Mouse (Mus musculus) hindbrain, postnatal 0 days (tissue): ENCODE data around the gene Pbrm1. TPM values are rescaled to one million over a fixed set of nuclear protein-coding genes. Genes with fewer than 3 reads are reported as not detected.

Experiments used
- ATAC-seq: fragments of 200-750 bp; cut with Nextera tagmentation; 2 replicates; pipeline ENCODE4 v1.8.0; 2017; ENCODE audit warnings: mild to moderate bottlenecking, moderate TSS enrichment, moderate library complexity
- DNase-seq: peaks from one replicate; pipeline ENCODE4 v3.0.0-alpha.2; 2015; ENCODE audit warnings: low spot score
- H3K27ac ChIP-seq: fragments of 300-500 bp; sonication (generic); 2 replicates; pipeline ENCODE4 v1.5.1; 2014; ENCODE audit warnings: mild to moderate bottlenecking
- H3K27me3 ChIP-seq: fragments of 300-500 bp; sonication (generic); 2 replicates; pipeline ENCODE4 v1.6.1; 2014; ENCODE audit warnings: low read length, mixed read lengths; ENCODE audit not compliant: insufficient read depth
- H3K36me3 ChIP-seq: fragments of 300-500 bp; sonication (generic); 2 replicates; pipeline ENCODE4 v1.6.1; 2014; ENCODE audit warnings: low read length, mixed read lengths; ENCODE audit not compliant: insufficient read depth
- H3K4me1 ChIP-seq: fragments of 300-500 bp; sonication (generic); 2 replicates; pipeline ENCODE4 v1.6.1; 2014; ENCODE audit warnings: antibody characterized with exemption, low read length, mixed read lengths; ENCODE audit not compliant: insufficient read depth
- H3K4me2 ChIP-seq: fragments of 300-500 bp; sonication (generic); 2 replicates; pipeline ENCODE4 v1.6.1; 2014; ENCODE audit warnings: low read depth, mild to moderate bottlenecking, low read length, moderate library complexity, mixed read lengths
- H3K4me3 ChIP-seq: fragments of 300-500 bp; sonication (generic); 2 replicates; pipeline ENCODE4 v1.5.1; 2014; ENCODE audit warnings: low read length
- H3K9ac ChIP-seq: fragments of 300-500 bp; sonication (generic); replicated peaks from 2 replicates; pipeline ENCODE4 v1.6.1; 2014; ENCODE audit warnings: mild to moderate bottlenecking, low read length, moderate library complexity, mixed read lengths
- H3K9me3 ChIP-seq: fragments of 300-500 bp; sonication (generic); 2 replicates; pipeline ENCODE4 v1.6.1; 2016; ENCODE audit warnings: low read length, mixed read lengths
- CTCF ChIP-seq: IDR thresholded peaks from 2 replicates; pipeline ENCODE4 v1.5.1; 2016; ENCODE audit warnings: antibody characterized with exemption, control low read depth, low read depth
- WGBS: fragments of 180-500 bp; shearing (Covaris S2); extraction: QIAGEN DNeasy Blood & Tissue Kit; methylation state at CpG from one replicate; pipeline ENCODE4 v1.1.7; 2014; 5-methylcytosine and 5-hydroxymethylcytosine counted together
- polyA plus RNA-seq: library from polyadenylated mRNA; unstranded; fragments of >200 nt; fragmentation: Nextera tagmentation; extraction: Ambion mirVana; gene quantifications from 2 replicates; pipeline ENCODE4 v1.2.1, GENCODE M21; 2015
- total RNA-seq: library from RNA; depleted of rRNA; stranded (reverse); fragments of >200 nt; gene quantifications from 2 replicates; pipeline ENCODE4 v1.2.3, GENCODE M21; 2014; rRNA removed

Gene Pbrm1
- total and polyA plus RNA-seq, 2 experiments from 2014 or later, result 43.4 to 83.8 TPM

- no peaks in the 10 kb centered on the region for H3K36me3 ChIP-seq
- no peak overlapping the region for H3K27ac ChIP-seq
- no peak overlapping the region for H3K9ac ChIP-seq
- H3K4me1 ChIP-seq, result peaks cover 14% of the 10 kb centered on the region
- no peak overlapping the region for H3K4me2 ChIP-seq
- ATAC-seq, result no peak
- no peaks in the 10 kb centered on the region for H3K9me3 ChIP-seq
- 44% methylated on average over 2 of the region's 2 CpGs for WGBS
- no peak overlapping the region for H3K4me3 ChIP-seq
- no peaks in the 10 kb centered on the region for H3K27me3 ChIP-seq
- no peak for DNase-seq
- no peak for TF ChIP-seq CTCF
Observed at GRCm38 (mm10) chr14:31165010-31165409, 146.1 kb downstream of the Pbrm1 start.

- no peak overlapping the region for H3K4me3 ChIP-seq
- no peak overlapping the region for H3K9ac ChIP-seq
- 42% methylated on average over 7 of the region's 7 CpGs for WGBS
- ATAC-seq (no peak), DNase-seq (no peak)
- no peaks in the 10 kb centered on the region for H3K9me3 ChIP-seq
- no peak for TF ChIP-seq CTCF
- no peak overlapping the region for H3K4me2 ChIP-seq
- H3K4me1 ChIP-seq, result peaks cover 14% of the 10 kb centered on the region
- H3K36me3 ChIP-seq, result no peaks in the 10 kb centered on the region
- no peaks in the 10 kb centered on the region for H3K27me3 ChIP-seq
- no peak overlapping the region for H3K27ac ChIP-seq
Observed at GRCm38 (mm10) chr14:31165458-31165857, 146.5 kb downstream of the Pbrm1 start.

- H3K4me3 ChIP-seq, result no peak overlapping the region
- WGBS, result 52% methylated on average over 10 of the region's 10 CpGs
- no peak for TF ChIP-seq CTCF
- H3K27ac ChIP-seq, result peak overlapping the region; percentile 45
- H3K4me2 ChIP-seq, result no peak overlapping the region
- no peaks in the 10 kb centered on the region for H3K27me3 ChIP-seq
- no peak for ATAC-seq
- H3K4me1 ChIP-seq, result peaks cover 14% of the 10 kb centered on the region
- peaks cover 5% of the 10 kb centered on the region for H3K36me3 ChIP-seq
- H3K9me3 ChIP-seq, result no peaks in the 10 kb centered on the region
- no peak for DNase-seq
- 0 out of 2 replicates have a peak overlapping the region, but pooled peaks have one; percentile 2 for H3K9ac ChIP-seq
Observed at GRCm38 (mm10) chr14:31165991-31166630, 147.2 kb downstream of the Pbrm1 start.

GRCm38 (mm10) chr14:31166827-31167226 is 147.9 kb downstream of the Pbrm1 start:
- Histone ChIP-seq H3K27ac (peak overlapping the region; percentile 45), H3K4me2 (peak overlapping the region; percentile 30; the same call in 1 of the 2 replicates), H3K4me1 (peaks cover 14% of the 10 kb centered on the region), H3K36me3 (peaks cover 12% of the 10 kb centered on the region), H3K9me3 (no peaks in the 10 kb centered on the region), H3K9ac (0 out of 2 replicates have a peak overlapping the region, but pooled peaks have one; percentile 2), H3K27me3 (no peaks in the 10 kb centered on the region), H3K4me3 (no peak overlapping the region)
- ATAC-seq, result peak; percentile 11; the same call in 1 of the 2 replicates
- DNase-seq, result peak; percentile 40
- TF ChIP-seq CTCF, result no peak
- WGBS, result 32% methylated on average over 9 of the region's 9 CpGs

- Histone ChIP-seq H3K4me2 (peak within 1 kb of the TSS; percentile 30; the same call in 1 of the 2 replicates), H3K27ac (peak within 1 kb of the TSS; percentile 15; the same call in 1 of the 2 replicates)
Observed at GRCm38 (mm10) chr14:31168425-31168824, 149.5 kb downstream of the Pbrm1 start, which contains the start of gene Stab1. Gene Stab1 (minus strand): TSS chr14:31168641.

GRCm38 (mm10) chr14:31169508-31169907 is 150.6 kb downstream of the Pbrm1 start:
- Histone ChIP-seq H3K36me3 (peaks cover 38% of the 10 kb centered on the region), H3K9me3 (no peaks in the 10 kb centered on the region), H3K4me1 (peaks cover 14% of the 10 kb centered on the region), H3K27ac (0 out of 2 replicates have a peak overlapping the region, but pooled peaks have one; percentile 15), H3K4me3 (no peak overlapping the region), H3K27me3 (no peaks in the 10 kb centered on the region), H3K4me2 (no peak overlapping the region), H3K9ac (no peak overlapping the region)
- ATAC-seq, result no peak
- WGBS, result 84% methylated on average over 6 of the region's 6 CpGs
- TF ChIP-seq CTCF, result no peak
- no peak for DNase-seq

More at GRCm38 (mm10) chr14:31168425-31168824, 149.5 kb downstream of the Pbrm1 start, which contains the start of gene Stab1:
- H3K9ac ChIP-seq, result no peak within 1 kb of the TSS
- DNase-seq, result no peak
- H3K36me3 ChIP-seq, result peaks cover 28% of the 10 kb centered on the region
- no peak for ATAC-seq
- no peak within 1 kb of the TSS for H3K4me3 ChIP-seq
- H3K27me3 ChIP-seq, result no peaks in the 10 kb centered on the region
- WGBS, result 55% methylated on average over 10 of the region's 10 CpGs
- no peak for TF ChIP-seq CTCF
- no peaks in the 10 kb centered on the region for H3K9me3 ChIP-seq
- H3K4me1 ChIP-seq, result peaks cover 14% of the 10 kb centered on the region

- H3K27me3 ChIP-seq, result no peaks in the 10 kb centered on the region
- DNase-seq (no peak), ATAC-seq (no peak)
- H3K27ac ChIP-seq, result peak overlapping the region; percentile 16
- TF ChIP-seq CTCF, result no peak
- no peak overlapping the region for H3K9ac ChIP-seq
- WGBS, result 67% methylated on average over 13 of the region's 13 CpGs
- peaks cover 14% of the 10 kb centered on the region for H3K4me1 ChIP-seq
- peaks cover 52% of the 10 kb centered on the region for H3K36me3 ChIP-seq
- no peak overlapping the region for H3K4me2 ChIP-seq
- no peak overlapping the region for H3K4me3 ChIP-seq
- H3K9me3 ChIP-seq, result no peaks in the 10 kb centered on the region
Observed at GRCm38 (mm10) chr14:31170963-31171362, 152.0 kb downstream of the Pbrm1 start.

Other genes starting within 250 kb of the Pbrm1 start
- gene Tmem110, start 193.5 kb upstream of the Pbrm1 start, total RNA-seq, result 14.6 and 15.2 TPM in 2 replicates
- gene Tmem110, start 193.5 kb upstream of the Pbrm1 start, polyA plus RNA-seq, result 12.8 and 14.6 TPM in 2 replicates
- 1.1 and 3.2 TPM in 2 replicates for gene Mustn1, start 139.9 kb upstream of the Pbrm1 start, total RNA-seq
- 1.2 and 1.9 TPM in 2 replicates for gene Mustn1, start 139.9 kb upstream of the Pbrm1 start, polyA plus RNA-seq
- gene Itih4, start 132.7 kb upstream of the Pbrm1 start, total RNA-seq, result 0.05 and 0.07 TPM in 2 replicates
- not detected in 2 replicates for gene Itih4, start 132.7 kb upstream of the Pbrm1 start, polyA plus RNA-seq
- gene Itih3, start 95.4 kb upstream of the Pbrm1 start, total RNA-seq, result 8.6 and 14.1 TPM in 2 replicates
- gene Itih3, start 95.4 kb upstream of the Pbrm1 start, polyA plus RNA-seq, result 8.2 and 10.1 TPM in 2 replicates
- gene Itih1, start 75.8 kb upstream of the Pbrm1 start, total RNA-seq, result not detected in 2 replicates
- gene Itih1, start 75.8 kb upstream of the Pbrm1 start, polyA plus RNA-seq, result not detected in 2 replicates
- 8.4 and 13.3 TPM in 2 replicates for gene Nek4, start 67.8 kb upstream of the Pbrm1 start, total RNA-seq
- 11.8 and 12.8 TPM in 2 replicates for gene Nek4, start 67.8 kb upstream of the Pbrm1 start, polyA plus RNA-seq
- gene Glt8d1, start 17.7 kb upstream of the Pbrm1 start, total RNA-seq, result 34.2 and 42.1 TPM in 2 replicates
- gene Glt8d1, start 17.7 kb upstream of the Pbrm1 start, polyA plus RNA-seq, result 43.2 and 47.3 TPM in 2 replicates
- 226 and 285 TPM in 2 replicates for gene Spcs1, start 17.5 kb upstream of the Pbrm1 start, total RNA-seq
- gene Spcs1, start 17.5 kb upstream of the Pbrm1 start, polyA plus RNA-seq, result 426 and 442 TPM in 2 replicates
- 26.6 and 28.4 TPM in 2 replicates for gene Gnl3, start within 50 bp of the Pbrm1 start, total RNA-seq
- gene Gnl3, start within 50 bp of the Pbrm1 start, polyA plus RNA-seq, result 63.9 and 66.3 TPM in 2 replicates
- gene Smim4, start 109.8 kb downstream of the Pbrm1 start, total RNA-seq, result 0.93 and 5.0 TPM in 2 replicates
- 59.5 and 64.8 TPM in 2 replicates for gene Smim4, start 109.8 kb downstream of the Pbrm1 start, polyA plus RNA-seq
- gene Nt5dc2, start 111.9 kb downstream of the Pbrm1 start, total RNA-seq, result 209 and 236 TPM in 2 replicates
- 203 and 204 TPM in 2 replicates for gene Nt5dc2, start 111.9 kb downstream of the Pbrm1 start, polyA plus RNA-seq
- 31.2 and 35.4 TPM in 2 replicates for gene Stab1, start 149.5 kb downstream of the Pbrm1 start, total RNA-seq
- 10.5 and 11.5 TPM in 2 replicates for gene Stab1, start 149.5 kb downstream of the Pbrm1 start, polyA plus RNA-seq
- 0.68 and 1.6 TPM in 2 replicates for gene Tnnc1, start 189.2 kb downstream of the Pbrm1 start, total RNA-seq
- gene Tnnc1, start 189.2 kb downstream of the Pbrm1 start, polyA plus RNA-seq, result 2.9 and 3.0 TPM in 2 replicates
- 281 and 419 TPM in 2 replicates for gene Nisch, start 197.8 kb downstream of the Pbrm1 start, total RNA-seq
- gene Nisch, start 197.8 kb downstream of the Pbrm1 start, polyA plus RNA-seq, result 234 and 243 TPM in 2 replicates
- 2.9 and 4.9 TPM in 2 replicates for gene Sema3g, start 198.7 kb downstream of the Pbrm1 start, total RNA-seq
- gene Sema3g, start 198.7 kb downstream of the Pbrm1 start, polyA plus RNA-seq, result 0.33 and 0.38 TPM in 2 replicates
- 4.1 and 5.3 TPM in 2 replicates for gene Phf7, start 232.2 kb downstream of the Pbrm1 start, total RNA-seq
- gene Phf7, start 232.2 kb downstream of the Pbrm1 start, polyA plus RNA-seq, result 8.8 and 11.0 TPM in 2 replicates
- gene Bap1, start 232.3 kb downstream of the Pbrm1 start, total RNA-seq, result 119 and 136 TPM in 2 replicates
- gene Bap1, start 232.3 kb downstream of the Pbrm1 start, polyA plus RNA-seq, result 101 and 104 TPM in 2 replicates